Mouse (Mus musculus) limb, embryonic 12.5 days (tissue): ENCODE measurements around the gene L1td1. TPM values are rescaled to one million over a fixed set of nuclear protein-coding genes. Genes with fewer than 3 reads are reported as not detected.
"Not testable (repeated sequence)": the region's sequence is repeated elsewhere in the genome, so short reads cannot be mapped to it uniquely, and the experiment has no call there.

Source experiments
- ATAC-seq: fragments of 200-750 bp; cut with Nextera tagmentation; 2 replicates; pipeline ENCODE4 v1.8.0; 2017; ENCODE audit warnings: low read depth, moderate TSS enrichment; ENCODE audit not compliant: insufficient number of reproducible peaks, insufficient read depth, low FRiP score, low TSS enrichment
- H3K27ac ChIP-seq: fragments of 300-500 bp; sonication (generic); 2 replicates; pipeline ENCODE4 v1.5.1; 2016; ENCODE audit warnings: mild to moderate bottlenecking, moderate library complexity
- H3K27me3 ChIP-seq: fragments of 300-500 bp; sonication (generic); 2 replicates; pipeline ENCODE4 v1.6.1; 2016; ENCODE audit warnings: mild to moderate bottlenecking, moderate library complexity
- H3K36me3 ChIP-seq: fragments of 300-500 bp; sonication (generic); 2 replicates; pipeline ENCODE4 v1.6.1; 2016; ENCODE audit warnings: mild to moderate bottlenecking, moderate library complexity
- H3K4me1 ChIP-seq: fragments of 300-500 bp; sonication (generic); replicated peaks from 2 replicates; pipeline ENCODE4 v1.6.1; 2016
- H3K4me2 ChIP-seq: fragments of 300-500 bp; sonication (generic); 2 replicates; pipeline ENCODE4 v1.6.1; 2016; ENCODE audit warnings: mild to moderate bottlenecking, moderate library complexity
- H3K4me3 ChIP-seq: fragments of 300-500 bp; sonication (generic); replicated peaks from 2 replicates; pipeline ENCODE4 v1.5.1; 2016; ENCODE audit warnings: mild to moderate bottlenecking
- H3K9ac ChIP-seq: fragments of 300-500 bp; sonication (generic); replicated peaks from 2 replicates; pipeline ENCODE4 v1.6.1; 2016; ENCODE audit warnings: mild to moderate bottlenecking, moderate library complexity
- H3K9me3 ChIP-seq: fragments of 300-500 bp; sonication (generic); 2 replicates; pipeline ENCODE4 v1.6.1; 2016; ENCODE audit warnings: mild to moderate bottlenecking, moderate library complexity
- WGBS: fragments of 180-500 bp; shearing (Covaris S2); methylation state at CpG from one replicate; pipeline ENCODE4 v1.1.7; 2016; 5-methylcytosine and 5-hydroxymethylcytosine counted together
- polyA plus RNA-seq: library from polyadenylated mRNA; unstranded; fragments of >200 nt; fragmentation: Nextera tagmentation; extraction: Ambion mirVana; gene quantifications from 2 replicates; pipeline ENCODE4 v1.2.1, GENCODE M21; 2016

L1td1 gene
- polyA plus RNA-seq, 1 experiment from 2014 or later = 1.1 TPM

DNA sequence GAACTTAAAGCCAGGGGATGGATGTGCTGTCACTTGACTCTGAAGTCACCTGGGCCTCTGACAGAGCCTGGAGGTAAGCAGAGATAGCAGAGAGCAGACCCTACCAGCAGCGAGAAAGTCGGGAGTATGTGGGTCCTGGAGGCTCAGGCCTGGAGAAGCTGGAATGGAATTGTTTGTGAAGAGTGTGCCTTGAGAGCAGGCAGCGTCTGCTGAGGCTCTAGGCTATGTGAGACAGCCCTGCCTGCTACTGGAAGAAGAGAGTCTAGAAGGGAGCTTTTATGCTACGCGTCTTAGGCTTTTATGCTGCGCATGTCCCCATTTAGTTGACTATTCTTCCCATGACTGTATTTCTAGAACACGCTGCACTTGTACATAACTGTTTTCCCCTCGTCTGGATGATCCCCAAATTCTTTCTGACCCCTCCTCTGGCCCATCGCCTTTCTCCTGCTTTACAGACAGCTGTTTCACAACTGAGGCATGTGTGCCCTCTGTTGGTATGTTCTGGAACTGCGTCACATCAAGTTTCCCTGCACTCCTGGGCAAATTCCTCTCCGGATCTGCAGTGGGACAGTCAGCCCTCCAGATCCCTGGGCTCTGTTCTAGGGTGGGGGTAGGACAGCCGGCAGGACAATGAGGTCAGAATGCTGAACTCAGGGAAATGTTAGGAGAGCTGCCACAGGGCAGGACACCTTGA lies 24.2 kb upstream of the L1td1 start:
- Histone ChIP-seq H3K4me1 (peaks cover 12% of the 10 kb centered on the region), H3K27ac (peak overlapping the region; percentile 57), H3K4me2 (no peak overlapping the region), H3K4me3 (no peak overlapping the region), H3K9me3 (no peaks in the 10 kb centered on the region), H3K27me3 (no peaks in the 10 kb centered on the region), H3K36me3 (peaks cover 9% of the 10 kb centered on the region; the same call in 1 of the 2 replicates), H3K9ac (no peak overlapping the region)
- WGBS = 28% methylated on average over 12 of the region's 12 CpGs
- ATAC-seq = peak; percentile 50; the same call in 1 of the 2 replicates

DNA sequence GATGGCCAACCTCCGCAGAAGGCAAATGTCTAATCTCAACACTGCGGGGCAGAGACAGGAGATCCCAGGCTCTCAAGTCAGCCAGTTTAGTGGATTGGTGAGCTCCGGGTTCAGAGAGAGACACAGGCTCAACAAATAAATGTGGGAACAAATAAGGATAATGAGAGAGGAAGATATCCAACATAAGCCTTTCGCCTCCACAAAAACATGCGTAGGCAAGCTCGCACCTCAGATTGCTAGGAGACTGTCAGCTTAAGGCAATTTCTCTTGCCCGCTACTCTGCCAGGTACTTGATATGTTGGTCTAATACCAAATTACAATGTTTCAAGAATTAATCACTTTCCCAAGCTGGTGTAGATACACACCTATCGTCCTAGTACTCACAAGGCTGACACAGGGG lies 15.6 kb upstream of the L1td1 start:
- H3K9me3 ChIP-seq = no peaks in the 10 kb centered on the region
- 90% methylated on average over 8 of the region's 8 CpGs for WGBS

GRCm38 (mm10) chr4:98717735-98718546 lies 8.6 kb upstream of the L1td1 start:
- no peaks in the 10 kb centered on the region for H3K9me3 ChIP-seq
- H3K36me3 ChIP-seq = no peaks in the 10 kb centered on the region
- 82% methylated on average over 17 of the region's 17 CpGs for WGBS
- no peaks in the 10 kb centered on the region for H3K4me1 ChIP-seq
- H3K4me2 ChIP-seq = no peak overlapping the region
- no peaks in the 10 kb centered on the region for H3K27me3 ChIP-seq
- H3K27ac ChIP-seq = no peak overlapping the region
- ATAC-seq = no peak
- no peak overlapping the region for H3K9ac ChIP-seq
- no peak overlapping the region for H3K4me3 ChIP-seq

More for the DNA sequence above, 15.6 kb upstream of the L1td1 start:
- no peak overlapping the region for H3K27ac ChIP-seq
- H3K4me1 ChIP-seq = no peaks in the 10 kb centered on the region
- H3K4me3 ChIP-seq = no peak overlapping the region
- H3K27me3 ChIP-seq = no peaks in the 10 kb centered on the region
- H3K9ac ChIP-seq = no peak overlapping the region
- ATAC-seq = no peak
- H3K4me2 ChIP-seq = no peak overlapping the region
- H3K36me3 ChIP-seq = peaks cover 6% of the 10 kb centered on the region; the same call in 1 of the 2 replicates

- H3K9ac ChIP-seq = no peak overlapping the region
- no peak overlapping the region for H3K4me2 ChIP-seq
- H3K9me3 ChIP-seq = no peaks in the 10 kb centered on the region
- ATAC-seq = no peak
- no peaks in the 10 kb centered on the region for H3K36me3 ChIP-seq
- H3K4me1 ChIP-seq = no peaks in the 10 kb centered on the region
- H3K27ac ChIP-seq = no peak overlapping the region
- no peak overlapping the region for H3K4me3 ChIP-seq
- no peaks in the 10 kb centered on the region for H3K27me3 ChIP-seq
- WGBS = 86% methylated on average over 10 of the region's 10 CpGs
Measured at GRCm38 (mm10) chr4:98718547-98718917, 8.0 kb upstream of the L1td1 start.

DNA sequence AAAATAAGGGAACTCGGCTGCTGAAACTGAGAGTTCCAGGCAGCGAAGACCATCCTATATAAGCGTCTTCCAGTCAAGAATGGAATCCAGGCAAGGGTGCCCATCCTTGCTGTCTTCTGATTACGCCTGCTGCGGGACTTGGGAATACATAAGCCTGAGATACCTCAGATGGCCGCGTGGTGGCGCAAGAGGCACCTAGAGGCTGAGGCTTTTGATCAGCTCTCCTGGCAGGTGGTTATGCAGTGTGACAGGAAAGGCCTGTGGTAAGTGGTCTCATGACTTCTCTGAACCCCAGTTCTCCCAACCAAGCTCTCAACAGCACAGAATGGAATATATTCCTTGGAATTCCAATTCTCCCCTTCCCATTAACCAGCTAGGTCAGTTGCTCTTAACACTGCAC lies 4.1 kb upstream of the L1td1 start:
- Histone ChIP-seq H3K4me1 (peaks cover 9% of the 10 kb centered on the region), H3K9me3 (no peaks in the 10 kb centered on the region), H3K27ac (no peak overlapping the region), H3K27me3 (peaks cover 16% of the 10 kb centered on the region), H3K36me3 (no peaks in the 10 kb centered on the region), H3K4me2 (no peak overlapping the region), H3K9ac (no peak overlapping the region), H3K4me3 (no peak overlapping the region)
- ATAC-seq = no peak
- WGBS = 9% methylated on average over 8 of the region's 8 CpGs

DNA sequence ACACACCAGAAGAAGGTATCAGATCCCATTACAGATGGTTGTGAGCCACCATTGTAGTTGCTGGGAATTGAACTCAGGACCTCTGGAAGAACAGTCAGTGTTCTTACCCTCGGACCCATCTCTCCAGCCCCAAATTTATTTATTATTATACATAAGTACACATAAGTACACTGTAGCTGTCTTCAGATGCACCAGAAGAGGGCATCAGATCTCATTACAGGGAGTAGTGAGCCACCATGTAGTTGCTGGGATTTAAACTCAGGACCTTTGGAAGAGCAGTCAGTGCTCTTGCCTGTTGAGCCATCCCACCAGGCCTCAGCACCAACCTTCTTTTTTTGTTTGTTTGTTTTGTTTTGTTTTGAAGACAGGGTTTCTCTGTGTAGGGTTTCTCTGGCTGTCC lies 1.9 kb upstream of the L1td1 start:
- Histone ChIP-seq H3K4me1 (peaks cover 18% of the 10 kb centered on the region), H3K27me3 (peaks cover 34% of the 10 kb centered on the region)
- not testable (repeated sequence) for H3K9me3 ChIP-seq, H3K4me2 ChIP-seq, H3K4me3 ChIP-seq, H3K27ac ChIP-seq, H3K9ac ChIP-seq, ATAC-seq, H3K36me3 ChIP-seq
- 71% methylated on average over 1 of the region's 1 CpGs for WGBS

DNA sequence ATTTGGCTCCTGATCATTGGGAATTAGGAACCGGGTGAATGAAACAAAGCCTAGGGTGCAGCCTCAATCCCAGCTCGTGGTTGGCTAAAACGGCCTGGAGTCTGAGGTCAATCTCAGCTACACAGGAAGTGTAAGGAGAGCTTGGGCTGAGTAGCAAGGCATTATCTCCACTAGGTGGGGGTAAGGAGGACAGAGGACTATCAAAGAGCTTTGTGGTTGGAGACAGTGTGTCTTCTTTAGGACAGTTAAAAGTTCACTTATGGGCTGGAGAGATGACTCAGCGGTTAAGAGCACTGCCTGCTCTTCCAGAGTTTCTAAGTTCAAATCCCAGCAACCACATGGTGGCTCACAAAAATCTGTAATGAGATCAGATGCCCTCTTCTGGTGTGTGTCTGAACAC lies 1.1 kb upstream of the L1td1 start:
- Histone ChIP-seq H3K36me3 (no peaks in the 10 kb centered on the region), H3K9me3 (no peaks in the 10 kb centered on the region), H3K4me3 (no peak overlapping the region), H3K27me3 (peaks cover 34% of the 10 kb centered on the region), H3K27ac (no peak overlapping the region), H3K4me1 (peaks cover 18% of the 10 kb centered on the region), H3K4me2 (no peak overlapping the region), H3K9ac (no peak overlapping the region)
- WGBS = 40% methylated on average over 4 of the region's 4 CpGs
- no peak for ATAC-seq

GRCm38 (mm10) chr4:98727295-98727958 lies 893 bp downstream of the L1td1 start:
- H3K4me3 ChIP-seq = peak overlapping the region; percentile 45
- H3K4me1 ChIP-seq = peaks cover 18% of the 10 kb centered on the region
- peak overlapping the region; percentile 57 for H3K9ac ChIP-seq
- H3K27ac ChIP-seq = no peak overlapping the region
- H3K4me2 ChIP-seq = peak overlapping the region; percentile 88
- 3% methylated on average over 21 of the region's 21 CpGs for WGBS
- H3K27me3 ChIP-seq = peaks cover 34% of the 10 kb centered on the region
- no peak for ATAC-seq
- H3K36me3 ChIP-seq = no peaks in the 10 kb centered on the region
- H3K9me3 ChIP-seq = no peaks in the 10 kb centered on the region

DNA sequence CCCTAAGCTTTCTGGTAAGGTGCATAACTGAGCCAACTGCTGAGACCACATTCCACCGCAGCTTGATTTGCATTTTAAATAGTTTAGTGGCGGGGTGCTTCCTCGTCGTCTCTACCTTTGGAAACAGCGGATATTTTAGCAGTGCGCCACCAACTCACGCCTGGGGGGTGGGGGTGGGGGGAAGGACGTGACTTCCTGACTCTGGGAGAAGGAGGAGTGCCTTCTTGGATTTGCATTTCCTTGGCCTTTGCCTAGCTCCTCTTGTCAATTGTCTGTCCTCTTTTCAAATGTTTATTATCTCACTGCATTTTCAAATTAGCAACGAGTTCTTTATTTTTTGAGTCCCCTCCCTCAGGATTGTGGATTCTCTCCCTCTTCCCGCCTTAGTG lies 1.4 kb downstream of the L1td1 start:
- Histone ChIP-seq H3K4me3 (peak overlapping the region; percentile 45), H3K27me3 (peaks cover 34% of the 10 kb centered on the region), H3K9ac (no peak overlapping the region), H3K9me3 (no peaks in the 10 kb centered on the region), H3K36me3 (no peaks in the 10 kb centered on the region), H3K4me2 (peak overlapping the region; percentile 88), H3K4me1 (peaks cover 18% of the 10 kb centered on the region), H3K27ac (no peak overlapping the region)
- ATAC-seq = no peak
- WGBS = 2% methylated on average over 10 of the region's 10 CpGs

- H3K27me3 ChIP-seq = peaks cover 34% of the 10 kb centered on the region
- no peak overlapping the region for H3K27ac ChIP-seq
- 0 out of 2 replicates have a peak overlapping the region, but pooled peaks have one; percentile 88 for H3K4me2 ChIP-seq
- no peaks in the 10 kb centered on the region for H3K36me3 ChIP-seq
- H3K9me3 ChIP-seq = no peaks in the 10 kb centered on the region
- peaks cover 18% of the 10 kb centered on the region for H3K4me1 ChIP-seq
- no peak overlapping the region for H3K9ac ChIP-seq
- no peak for ATAC-seq
- H3K4me3 ChIP-seq = no peak overlapping the region
- 65% methylated on average over 7 of the region's 7 CpGs for WGBS
Measured at GRCm38 (mm10) chr4:98728716-98729115, 2.2 kb downstream of the L1td1 start.

DNA sequence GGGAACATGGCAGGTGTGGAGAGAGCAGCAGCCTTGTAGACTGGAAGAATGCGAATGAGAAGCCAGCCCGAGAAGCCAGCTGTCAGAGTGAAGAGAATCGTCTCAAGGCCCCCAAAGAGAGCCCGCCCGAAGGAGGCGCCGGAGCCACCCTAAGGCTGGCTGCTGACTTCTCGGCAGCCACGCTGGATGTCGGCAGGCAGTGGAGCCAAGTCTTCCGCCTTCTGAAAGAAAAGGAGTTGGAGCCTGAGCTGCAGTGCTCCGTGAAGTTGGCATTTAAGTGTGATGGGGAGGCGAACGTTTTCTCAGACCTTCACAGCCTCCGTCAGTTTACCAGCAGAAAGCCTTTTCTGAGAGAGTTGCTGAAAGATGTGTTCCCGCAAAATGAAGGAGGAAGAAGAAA lies 7.1 kb downstream of the L1td1 start:
- WGBS = 92% methylated on average over 16 of the region's 16 CpGs
- no peak for ATAC-seq
- 0 out of 2 replicates have a peak, but pooled peaks cover 3% of the 10 kb centered on the region for H3K36me3 ChIP-seq
- peaks cover 6% of the 10 kb centered on the region for H3K27me3 ChIP-seq
- no peak overlapping the region; the same call in 1 of the 2 replicates for H3K9ac ChIP-seq
- H3K9me3 ChIP-seq = no peaks in the 10 kb centered on the region
- H3K27ac ChIP-seq = no peak overlapping the region
- H3K4me2 ChIP-seq = no peak overlapping the region
- H3K4me3 ChIP-seq = no peak overlapping the region
- no peaks in the 10 kb centered on the region for H3K4me1 ChIP-seq
